Comparison of ENCODE assay signal across 17 mouse cellular contexts in the genomic region with DNA sequence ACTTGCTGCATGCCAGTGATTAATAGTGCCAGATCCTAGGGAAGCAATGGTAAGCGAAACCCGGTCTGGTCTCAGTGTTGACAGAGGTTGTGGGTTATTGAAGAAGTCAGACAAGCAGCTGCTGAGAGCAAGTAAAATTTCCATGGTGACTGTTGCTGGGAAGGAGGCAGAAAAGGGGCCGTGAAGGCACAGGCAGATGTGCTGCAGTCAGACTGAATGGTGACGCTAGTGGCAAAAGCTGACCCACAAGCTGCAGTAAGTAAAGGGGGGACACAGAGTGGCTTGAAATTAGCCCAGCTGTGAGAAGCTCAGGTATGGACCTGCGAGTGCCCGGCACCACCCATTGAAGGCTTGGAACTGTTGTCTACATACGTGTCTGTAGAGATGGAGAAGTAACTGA.
"Had no signal": no experiment of that assay in that cellular context is flagged by ENCODE, and none has a peak within 500 bp of the region (broad histone marks: within the 10 kb centered on the region; RNA-seq: fewer than 3 reads in every experiment).

No protein-coding gene starts in this region.

- ATAC-seq: intestine, postnatal 0 days had no signal

- H3K9ac ChIP-seq: liver, embryonic 13.5 days; neural tube, embryonic 12.5 days; neural tube, embryonic 15.5 days had no signal

- H3K4me2 ChIP-seq: liver, embryonic 13.5 days; neural tube, embryonic 12.5 days; neural tube, embryonic 15.5 days had no signal

- H3K9me3 ChIP-seq: liver, embryonic 13.5 days; neural tube, embryonic 12.5 days; neural tube, embryonic 15.5 days had no signal

- H3K4me1 ChIP-seq: neural tube, embryonic 12.5 days had no signal

- H3K27me3 ChIP-seq: liver, embryonic 13.5 days; neural tube, embryonic 12.5 days; neural tube, embryonic 15.5 days had no signal

- H3K4me3 ChIP-seq: liver, embryonic 13.5 days; neural tube, embryonic 12.5 days; neural tube, embryonic 15.5 days had no signal

- H3K27ac ChIP-seq: kidney, postnatal 0 days; liver, embryonic 13.5 days; neural tube, embryonic 12.5 days; stomach, postnatal 0 days had no signal

- DNase-seq: kidney, adult 2 months; kidney, postnatal 25 days; liver, embryonic 13.5 days; lung, adult 2 months; lung, postnatal 14 days; lung, postnatal 4 days; midbrain, embryonic 14.5 days; right cerebral cortex, adult 18-20 months; right cerebral cortex, postnatal 14 days; right cerebral cortex, postnatal 4 days; thymus, adult 2 months; thymus, postnatal 25 days had no signal
